Mouse (Mus musculus) stomach, postnatal 0 days (tissue): ENCODE data around the gene Col4a3bp.

Experiments used
- CTCF ChIP-seq: IDR thresholded peaks from 2 replicates; pipeline ENCODE4 v1.5.1; 2016; ENCODE audit warnings: antibody characterized with exemption, low read depth, mild to moderate bottlenecking, moderate library complexity
- EP300 ChIP-seq: optimal IDR thresholded peaks from 2 replicates; pipeline ENCODE3; 2016; ENCODE audit warnings: antibody characterized with exemption

- no peak for TF ChIP-seq EP300
- TF ChIP-seq CTCF, result no peak
Observed at GRCm38 (mm10) chr13:96542901-96543891, 778 bp downstream of the Col4a3bp start.
